Mouse (Mus musculus): Measurements from ENCODE around the gene Phldb2. TPM values are rescaled to one million over a fixed set of nuclear protein-coding genes. Genes with fewer than 3 reads are reported as not detected.

Phldb2 gene
- polyA plus RNA-seq (2017; shearing (Covaris generic)): not detected

GRCm38 (mm10) chr16:45953394-45953793 is at the start of gene Phldb2:
Phldb2 (minus strand) TSS chr16:45953598.

GRCm38 (mm10) chr16:45742615-45743476 is 210.6 kb downstream of the Phldb2 start, which contains the start of gene Abhd10:
Abhd10 (minus strand) TSS chr16:45742955.

GRCm38 (mm10) chr16:45724061-45724741 is 229.2 kb downstream of the Phldb2 start, which contains the start of gene Tagln3:
Tagln3 (minus strand) TSS chr16:45724608.

Other genes starting within 250 kb of the Phldb2 start
- not detected for gene Tagln3, start 229.0 kb downstream of the Phldb2 start, polyA plus RNA-seq (2017; shearing (Covaris generic))
- 36.9 TPM for gene Abhd10, start 210.6 kb downstream of the Phldb2 start, polyA plus RNA-seq (2017; shearing (Covaris generic))
- 48.5 TPM for gene Plcxd2, start 56.6 kb upstream of the Phldb2 start, polyA plus RNA-seq (2017; shearing (Covaris generic))
- gene Cd96, start 166.7 kb upstream of the Phldb2 start, polyA plus RNA-seq (2017; shearing (Covaris generic)): 120 TPM
- 6.8 TPM for gene Gm4737, start 201.5 kb upstream of the Phldb2 start, polyA plus RNA-seq (2017; shearing (Covaris generic))